Mouse (Mus musculus): ENCODE data around the gene Dnajb11. TPM values are rescaled to one million over a fixed set of nuclear protein-coding genes. Genes with fewer than 3 reads are reported as not detected.

Gene Dnajb11
- 41.2 and 58.9 TPM in 2 replicates for total RNA-seq (2014; rRNA removed)
- polyA plus RNA-seq (2015; fragmentation: Nextera tagmentation; extraction: Ambion mirVana), result 86.9 and 87.1 TPM in 2 replicates

- ATAC-seq, result peak; percentile 99
- peak within 1 kb of the TSS; percentile 73 for H3K27ac ChIP-seq
Measured at GRCm38 (mm10) chr16:22857431-22858113, at the start of gene Dnajb11, which contains the start of gene Tbccd1. Gene Dnajb11, plus strand, starts transcription at chr16:22857845. Gene Tbccd1, minus strand, starts transcription at chr16:22857669.

GRCm38 (mm10) chr16:22811477-22811876 lies 46.2 kb upstream of the Dnajb11 start, which contains the start of gene Crygs:
Gene Crygs, minus strand, starts transcription at chr16:22811577.
- no peak within 1 kb of the TSS for H3K9ac ChIP-seq (replicated peaks; ENCODE audit: low read length)
- DNase-seq (ENCODE audit: low spot score) (no peak), ATAC-seq (no peak)
- 0 out of 2 replicates have a peak, but pooled peaks cover 6% of the 10 kb centered on the region for H3K27me3 ChIP-seq (ENCODE audit: insufficient read depth, low read length)
- H3K4me1 ChIP-seq (ENCODE audit: insufficient read depth, low read length), result no peaks in the 10 kb centered on the region
- 76% methylated on average over 2 of the region's 2 CpGs for WGBS
- no peak for TF ChIP-seq CTCF (IDR thresholded peaks at IDR 0.05; ENCODE audit: low read depth)
- no peak within 1 kb of the TSS for H3K4me3 ChIP-seq (ENCODE audit: low read length)
- no peak within 1 kb of the TSS for H3K4me2 ChIP-seq (ENCODE audit: low read depth, low read length)
- H3K27ac ChIP-seq, result no peak within 1 kb of the TSS
- no peaks in the 10 kb centered on the region for H3K9me3 ChIP-seq (ENCODE audit: low read length)
- H3K36me3 ChIP-seq (ENCODE audit: insufficient read depth, low read length), result no peaks in the 10 kb centered on the region

More at GRCm38 (mm10) chr16:22857431-22858113, at the start of gene Dnajb11, which contains the start of gene Tbccd1:
- peak within 1 kb of the TSS; percentile 95 for H3K4me2 ChIP-seq (ENCODE audit: low read depth, low read length)
- peaks cover 8% of the 10 kb centered on the region; the same call in 1 of the 2 replicates for H3K36me3 ChIP-seq (ENCODE audit: insufficient read depth, low read length)
- no peaks in the 10 kb centered on the region for H3K27me3 ChIP-seq (ENCODE audit: insufficient read depth, low read length)
- H3K9ac ChIP-seq (replicated peaks; ENCODE audit: low read length), result peak within 1 kb of the TSS; percentile 94
- WGBS, result under 1% methylated on average over 62 of the region's 62 CpGs
- peaks cover 11% of the 10 kb centered on the region for H3K4me1 ChIP-seq (ENCODE audit: insufficient read depth, low read length)
- DNase-seq (ENCODE audit: low spot score), result peak; percentile 99
- no peak for TF ChIP-seq CTCF (IDR thresholded peaks at IDR 0.05; ENCODE audit: low read depth)
- peak within 1 kb of the TSS; percentile 99 for H3K4me3 ChIP-seq (ENCODE audit: low read length)
- no peaks in the 10 kb centered on the region for H3K9me3 ChIP-seq (ENCODE audit: low read length)

GRCm38 (mm10) chr16:22820731-22821130 lies 36.9 kb upstream of the Dnajb11 start:
- no peak overlapping the region for H3K4me2 ChIP-seq (ENCODE audit: low read depth, low read length)
- DNase-seq (ENCODE audit: low spot score), result peak; percentile 78
- no peaks in the 10 kb centered on the region for H3K27me3 ChIP-seq (ENCODE audit: insufficient read depth, low read length)
- H3K27ac ChIP-seq, result no peak overlapping the region
- H3K36me3 ChIP-seq (ENCODE audit: insufficient read depth, low read length), result peaks cover 4% of the 10 kb centered on the region; the same call in 1 of the 2 replicates
- H3K9ac ChIP-seq (replicated peaks; ENCODE audit: low read length), result no peak overlapping the region
- H3K4me3 ChIP-seq (ENCODE audit: low read length), result no peak overlapping the region
- H3K4me1 ChIP-seq (ENCODE audit: insufficient read depth, low read length), result no peaks in the 10 kb centered on the region
- H3K9me3 ChIP-seq (ENCODE audit: low read length), result no peaks in the 10 kb centered on the region
- peak; percentile 92 for ATAC-seq
- TF ChIP-seq CTCF (IDR thresholded peaks at IDR 0.05; ENCODE audit: low read depth), result peak; percentile 71
- 34% methylated on average over 8 of the region's 8 CpGs for WGBS

- no peak for DNase-seq (ENCODE audit: low spot score)
- Histone ChIP-seq H3K9ac (replicated peaks; ENCODE audit: low read length) (no peak overlapping the region), H3K27ac (no peak overlapping the region), H3K9me3 (ENCODE audit: low read length) (no peaks in the 10 kb centered on the region), H3K4me1 (ENCODE audit: insufficient read depth, low read length) (no peaks in the 10 kb centered on the region), H3K27me3 (ENCODE audit: insufficient read depth, low read length) (no peaks in the 10 kb centered on the region), H3K4me2 (ENCODE audit: low read depth, low read length) (no peak overlapping the region), H3K4me3 (ENCODE audit: low read length) (no peak overlapping the region), H3K36me3 (ENCODE audit: insufficient read depth, low read length) (no peaks in the 10 kb centered on the region)
- no peak for ATAC-seq
- no peak for TF ChIP-seq CTCF (IDR thresholded peaks at IDR 0.05; ENCODE audit: low read depth)
- 81% methylated on average over 3 of the region's 3 CpGs for WGBS
Measured at GRCm38 (mm10) chr16:22832932-22833525, 24.6 kb upstream of the Dnajb11 start.

GRCm38 (mm10) chr16:22839146-22839857 lies 18.3 kb upstream of the Dnajb11 start:
- TF ChIP-seq CTCF (IDR thresholded peaks at IDR 0.05; ENCODE audit: low read depth), result no peak
- no peaks in the 10 kb centered on the region for H3K4me1 ChIP-seq (ENCODE audit: insufficient read depth, low read length)
- DNase-seq (ENCODE audit: low spot score) (no peak), ATAC-seq (no peak)
- H3K27me3 ChIP-seq (ENCODE audit: insufficient read depth, low read length), result no peaks in the 10 kb centered on the region
- no peak overlapping the region for H3K27ac ChIP-seq
- H3K9me3 ChIP-seq (ENCODE audit: low read length), result no peaks in the 10 kb centered on the region
- no peak overlapping the region for H3K9ac ChIP-seq (replicated peaks; ENCODE audit: low read length)
- WGBS, result 94% methylated on average over 3 of the region's 3 CpGs
- no peak overlapping the region for H3K4me2 ChIP-seq (ENCODE audit: low read depth, low read length)
- H3K4me3 ChIP-seq (ENCODE audit: low read length), result no peak overlapping the region
- H3K36me3 ChIP-seq (ENCODE audit: insufficient read depth, low read length), result peaks cover 5% of the 10 kb centered on the region; the same call in 1 of the 2 replicates

- H3K4me1 ChIP-seq (ENCODE audit: insufficient read depth, low read length), result 0 out of 2 replicates have a peak, but pooled peaks cover 7% of the 10 kb centered on the region
- ATAC-seq (no peak), DNase-seq (ENCODE audit: low spot score) (no peak)
- 92% methylated on average over 5 of the region's 5 CpGs for WGBS
- H3K36me3 ChIP-seq (ENCODE audit: insufficient read depth, low read length), result peaks cover 5% of the 10 kb centered on the region; the same call in 1 of the 2 replicates
- no peak overlapping the region for H3K9ac ChIP-seq (replicated peaks; ENCODE audit: low read length)
- H3K4me2 ChIP-seq (ENCODE audit: low read depth, low read length), result no peak overlapping the region
- no peak overlapping the region for H3K27ac ChIP-seq
- H3K9me3 ChIP-seq (ENCODE audit: low read length), result no peaks in the 10 kb centered on the region
- no peak for TF ChIP-seq CTCF (IDR thresholded peaks at IDR 0.05; ENCODE audit: low read depth)
- H3K4me3 ChIP-seq (ENCODE audit: low read length), result no peak overlapping the region
- H3K27me3 ChIP-seq (ENCODE audit: insufficient read depth, low read length), result no peaks in the 10 kb centered on the region
Measured at GRCm38 (mm10) chr16:22842871-22843270, 14.8 kb upstream of the Dnajb11 start.
